Mouse (Mus musculus) T-helper 17 cell (primary cell): ENCODE data around the gene Spock1.

Experiments
- in situ Hi-C, 2 experiments: fragments of 300-600 bp; cut with MboI, MseI; formaldehyde crosslinking; loops; 1 replicate in 1 of 2; 2 replicates in 1 of 2; pipeline ENCODE4 v1.15.1; 2025; ENCODE audit warnings: high pct_unique_total_duplicates in 2 of 2

Spock1 gene

DNA sequence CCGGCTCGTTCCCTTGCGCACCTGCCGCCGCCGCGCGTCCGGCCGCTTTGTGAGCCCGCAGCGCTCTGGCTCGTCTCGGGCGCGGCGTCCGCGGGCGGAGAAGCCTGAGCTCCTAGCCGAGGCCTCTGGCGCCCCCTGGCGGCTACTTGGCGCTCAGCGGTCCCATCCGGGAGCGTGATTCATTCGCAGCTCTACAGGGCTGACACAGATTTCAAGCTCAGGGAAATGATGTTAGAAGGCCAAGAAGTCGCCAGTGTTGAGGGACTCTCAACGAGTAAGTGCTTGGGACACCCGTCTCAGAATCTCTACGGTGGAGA is at the start of gene Spock1:
Gene Spock1, minus strand, starts transcription at position 67 of the 317 bp plus-strand sequence.
- in situ Hi-C loops = no loop called here

DNA sequence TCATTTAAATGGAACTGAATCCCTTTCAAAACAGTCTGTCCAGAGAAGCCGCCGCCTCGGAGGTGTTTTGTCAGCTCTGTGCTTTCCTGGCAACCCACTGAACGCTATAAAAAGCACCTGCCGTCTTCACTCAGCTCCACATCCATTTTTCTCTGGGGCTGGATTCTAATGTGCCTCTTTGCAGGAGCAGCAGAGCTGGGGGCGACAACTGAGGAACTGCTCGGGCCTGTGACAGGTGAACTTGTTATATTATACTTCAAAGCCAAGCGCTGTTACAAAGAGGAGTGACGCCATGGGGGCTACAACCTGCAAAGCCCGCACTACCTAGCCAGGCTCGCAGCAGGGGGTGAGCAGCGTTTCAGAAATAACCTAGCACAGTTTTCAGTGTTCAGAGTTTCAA is 42.0 kb upstream of the Spock1 start:
- in situ Hi-C loops = no loop called here

DNA sequence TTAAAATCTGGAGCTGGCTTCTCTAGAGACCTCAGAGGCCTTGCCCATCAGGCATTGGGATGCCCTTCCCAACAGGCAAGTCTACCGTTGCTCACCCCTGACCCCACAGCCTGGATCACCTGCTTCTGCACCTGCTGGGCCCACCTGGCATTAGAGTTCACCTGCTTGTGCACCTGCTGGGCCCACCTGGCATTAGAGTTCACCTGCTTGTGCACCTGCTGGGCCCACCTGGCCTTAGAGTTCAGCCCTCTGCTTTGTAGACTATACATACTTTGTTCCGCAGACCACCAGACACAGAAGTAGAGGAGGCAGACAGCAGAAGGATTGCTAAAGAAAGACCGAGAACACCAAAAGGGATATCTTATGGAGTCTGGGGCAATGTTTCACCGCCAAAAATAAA is 41.4 kb upstream of the Spock1 start:
- in situ Hi-C loops = no loop called here

DNA sequence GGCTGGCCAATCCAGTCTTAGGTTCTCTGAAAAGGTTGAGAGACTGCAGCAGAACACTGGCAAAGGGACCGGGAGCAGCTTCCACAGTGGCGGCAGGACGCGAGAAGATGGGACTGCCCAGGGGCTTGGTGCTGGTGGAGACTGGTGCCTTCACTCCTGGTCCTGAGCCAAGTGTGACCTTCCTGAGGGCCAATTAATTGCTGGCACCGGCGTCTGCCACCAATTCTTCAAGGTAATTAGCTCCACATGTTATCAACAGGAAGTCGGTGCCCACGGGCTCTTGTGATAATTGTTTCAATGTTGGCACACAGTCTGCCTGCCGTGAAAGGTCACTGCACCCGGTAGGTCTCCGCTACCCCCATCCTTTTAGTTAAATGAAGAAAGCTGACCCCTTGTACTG is 37.1 kb upstream of the Spock1 start:
- in situ Hi-C loops = no loop called here

DNA sequence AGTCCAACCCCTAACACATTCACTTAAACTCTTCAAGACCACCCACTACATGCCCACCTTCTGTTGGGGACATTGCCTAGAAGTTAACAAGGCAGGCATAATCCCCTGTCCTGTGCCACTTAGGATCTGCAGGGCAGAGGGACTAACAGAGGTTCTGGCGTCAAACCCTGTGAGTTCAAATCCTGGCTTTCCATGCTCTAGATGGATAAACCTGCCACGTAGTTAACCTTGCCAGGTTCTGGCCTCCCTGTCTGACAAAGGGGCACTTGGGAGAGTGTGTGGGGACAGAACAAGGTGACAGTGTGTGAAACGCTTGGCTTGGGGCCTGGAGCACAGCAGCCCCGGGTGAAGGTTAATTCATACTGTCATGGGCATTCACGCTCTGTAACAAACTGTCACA is 36.3 kb upstream of the Spock1 start:
- in situ Hi-C loops = no loop called here

DNA sequence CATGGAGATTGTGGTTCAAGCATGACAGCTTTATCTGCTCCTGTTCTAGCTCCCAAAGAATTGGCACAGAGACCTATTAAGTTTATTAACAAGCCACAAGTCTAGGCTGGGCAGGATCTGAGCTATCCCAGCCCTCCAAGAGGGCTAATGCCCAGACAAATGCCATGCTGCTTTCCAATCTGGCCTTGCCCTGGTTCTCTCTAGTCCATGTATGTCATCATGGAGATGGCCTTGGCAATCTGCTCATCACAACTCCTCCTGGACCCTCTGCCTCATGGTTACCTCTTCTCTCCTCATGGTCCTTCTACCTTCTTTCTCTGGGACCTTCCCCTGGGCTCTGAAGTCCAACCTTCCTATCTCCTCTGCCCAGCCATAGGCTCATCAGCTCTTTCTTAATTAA is 35.8 kb upstream of the Spock1 start:
- in situ Hi-C loops = no loop called here

DNA sequence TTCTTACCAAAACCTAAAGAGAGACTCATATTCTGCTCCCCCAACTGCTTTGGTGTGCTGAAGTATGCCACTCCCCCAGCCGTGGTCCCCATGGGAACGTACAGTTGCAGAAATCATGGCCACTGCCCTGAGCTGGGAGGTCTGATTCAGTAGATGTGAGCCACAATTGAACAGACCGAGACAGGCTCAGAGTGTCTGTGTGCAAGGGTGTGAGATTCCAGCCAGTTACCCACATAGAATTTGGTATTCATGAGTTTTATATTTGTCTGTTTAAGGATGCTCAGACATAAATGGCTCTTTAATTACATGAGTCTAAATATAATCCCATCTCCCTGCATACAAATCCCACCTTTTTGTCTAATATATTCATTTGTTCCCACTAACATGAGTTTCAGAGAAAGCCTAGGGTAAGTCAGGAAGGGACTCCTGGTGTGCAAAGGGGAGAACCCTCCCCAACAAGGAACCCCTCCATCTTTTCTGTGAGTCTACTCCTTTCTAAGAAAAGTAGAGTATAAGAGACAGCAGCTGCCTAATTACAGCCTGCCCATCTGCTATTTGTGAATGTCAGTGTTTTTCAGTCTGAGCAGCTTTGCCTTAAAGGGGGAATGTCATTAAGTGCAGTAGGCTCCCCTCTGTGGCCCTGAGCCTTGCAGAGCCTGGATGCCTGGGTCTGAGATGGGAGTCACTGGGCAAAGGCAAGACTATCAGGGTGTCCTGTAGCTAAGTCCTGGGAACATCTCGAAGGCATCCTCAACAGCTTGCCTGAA is 29.5 kb upstream of the Spock1 start:
- in situ Hi-C loops = no loop called here

DNA sequence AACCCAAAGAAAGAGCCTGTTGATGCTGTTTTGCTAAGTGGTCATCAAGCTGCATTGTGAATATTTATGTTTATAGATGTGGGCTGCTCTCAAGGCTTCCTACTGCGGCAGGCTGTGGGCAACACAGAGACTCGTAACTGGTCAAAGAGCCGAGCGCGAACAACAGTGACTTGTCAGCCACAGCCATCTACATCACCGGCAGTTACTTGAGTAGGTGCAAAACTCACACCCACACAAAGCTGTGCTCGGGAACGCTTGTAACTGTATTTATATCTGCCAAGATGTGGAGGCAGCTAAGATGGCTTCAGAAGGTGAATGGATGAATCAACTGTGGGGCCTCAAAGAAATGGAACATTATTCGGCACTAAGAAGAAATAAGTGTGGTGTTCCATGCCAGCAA is 23.9 kb upstream of the Spock1 start:
- in situ Hi-C loops = no loop called here

DNA sequence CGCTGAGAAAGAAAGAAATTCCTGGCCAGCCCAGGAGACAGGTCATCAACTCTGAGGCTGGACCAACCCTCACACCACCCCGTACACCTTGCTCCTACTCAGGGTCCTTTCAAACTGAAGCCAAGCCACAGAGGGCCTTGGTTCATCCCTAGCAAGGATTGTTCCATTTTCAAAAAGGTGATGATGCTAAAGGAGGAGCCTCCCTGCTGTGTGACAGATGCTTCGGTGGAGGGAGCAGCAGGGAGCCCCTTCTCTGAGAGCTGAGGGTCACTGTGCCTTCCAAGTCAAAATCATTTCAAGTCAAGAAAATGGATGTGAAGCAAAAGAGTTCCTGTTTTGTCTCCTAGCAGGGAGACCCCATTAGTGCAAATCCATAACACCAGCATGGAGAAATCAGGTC is 23.2 kb upstream of the Spock1 start:
- in situ Hi-C loops = no loop called here

DNA sequence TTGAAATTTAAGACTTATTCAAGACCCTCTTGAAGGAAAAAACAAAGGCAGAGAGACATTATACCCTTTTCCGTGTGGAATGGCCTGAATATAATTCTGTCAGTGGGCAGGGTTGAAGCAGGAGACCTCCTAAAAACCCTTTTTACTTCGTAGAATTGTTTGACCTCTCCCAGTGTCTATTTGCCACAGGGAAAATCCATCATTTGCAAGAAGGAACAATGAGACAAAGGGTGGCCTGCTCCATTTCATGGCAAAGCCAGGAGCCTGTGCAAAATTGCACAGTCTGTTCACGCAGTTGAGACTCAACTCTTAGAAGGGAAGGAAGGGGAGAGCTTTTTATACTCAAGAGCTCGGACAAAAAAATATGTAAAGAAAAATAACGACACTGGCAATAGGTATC is 22.6 kb upstream of the Spock1 start:
- in situ Hi-C loops = no loop called here

DNA sequence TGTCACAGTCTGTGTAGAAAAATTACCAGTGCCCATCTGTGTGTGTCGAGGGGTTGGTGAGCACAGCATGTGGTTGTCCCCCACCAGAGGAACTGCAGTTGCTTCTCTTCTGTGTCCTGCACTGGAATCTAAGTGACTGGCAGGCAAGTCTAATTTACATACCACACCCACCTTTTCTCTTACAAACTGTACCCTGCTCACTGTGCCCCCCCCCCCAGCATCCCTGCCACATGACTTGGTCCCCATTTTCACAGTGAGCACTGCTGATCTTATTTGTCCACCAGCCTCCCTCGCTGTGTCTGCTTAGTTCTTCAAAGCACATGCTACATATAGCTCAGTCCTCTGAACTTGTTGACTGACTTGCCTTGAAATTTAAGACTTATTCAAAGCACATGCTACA is 22.2 kb upstream of the Spock1 start:
- in situ Hi-C loops = no loop called here

DNA sequence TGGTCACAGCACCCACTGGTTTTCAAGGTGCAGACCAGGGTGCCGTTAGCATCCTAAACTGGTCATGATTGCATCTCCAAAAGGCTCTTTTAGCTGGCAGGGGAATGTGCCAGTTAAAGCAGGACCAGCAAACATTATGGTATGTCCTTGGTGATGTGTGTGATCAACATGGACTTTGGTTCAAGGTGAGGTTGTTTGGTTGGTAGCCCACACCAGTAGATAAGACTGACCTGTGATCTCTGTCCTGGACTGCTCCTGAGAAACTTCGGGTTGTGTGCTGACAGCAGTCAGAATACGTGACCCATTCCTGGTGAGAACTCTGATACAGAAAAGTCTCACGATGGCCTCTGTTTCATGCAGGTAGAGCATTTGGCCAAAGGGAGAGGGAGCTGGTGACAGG is 11.8 kb upstream of the Spock1 start:
- in situ Hi-C loops = no loop called here

DNA sequence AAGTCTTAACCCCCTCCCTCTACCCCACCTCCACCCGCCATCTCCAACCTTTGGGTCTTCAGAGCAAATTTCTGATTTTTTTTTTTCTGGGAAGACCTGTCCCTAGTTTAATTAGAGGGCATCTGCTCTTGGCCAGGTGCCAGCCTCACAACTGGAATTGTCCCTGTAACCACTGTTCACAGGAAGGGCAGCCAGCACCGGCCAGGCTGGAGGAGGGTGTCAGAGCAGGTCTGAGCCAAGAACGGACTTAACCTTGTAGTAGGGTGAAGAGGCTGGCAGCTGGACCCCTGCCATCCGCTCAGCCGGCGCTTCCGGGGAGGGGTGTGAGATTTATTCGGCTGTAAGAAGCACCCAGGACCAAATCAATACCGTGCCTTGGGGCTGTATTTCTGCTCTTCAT is 3.0 kb upstream of the Spock1 start:
- in situ Hi-C loops = no loop called here

DNA sequence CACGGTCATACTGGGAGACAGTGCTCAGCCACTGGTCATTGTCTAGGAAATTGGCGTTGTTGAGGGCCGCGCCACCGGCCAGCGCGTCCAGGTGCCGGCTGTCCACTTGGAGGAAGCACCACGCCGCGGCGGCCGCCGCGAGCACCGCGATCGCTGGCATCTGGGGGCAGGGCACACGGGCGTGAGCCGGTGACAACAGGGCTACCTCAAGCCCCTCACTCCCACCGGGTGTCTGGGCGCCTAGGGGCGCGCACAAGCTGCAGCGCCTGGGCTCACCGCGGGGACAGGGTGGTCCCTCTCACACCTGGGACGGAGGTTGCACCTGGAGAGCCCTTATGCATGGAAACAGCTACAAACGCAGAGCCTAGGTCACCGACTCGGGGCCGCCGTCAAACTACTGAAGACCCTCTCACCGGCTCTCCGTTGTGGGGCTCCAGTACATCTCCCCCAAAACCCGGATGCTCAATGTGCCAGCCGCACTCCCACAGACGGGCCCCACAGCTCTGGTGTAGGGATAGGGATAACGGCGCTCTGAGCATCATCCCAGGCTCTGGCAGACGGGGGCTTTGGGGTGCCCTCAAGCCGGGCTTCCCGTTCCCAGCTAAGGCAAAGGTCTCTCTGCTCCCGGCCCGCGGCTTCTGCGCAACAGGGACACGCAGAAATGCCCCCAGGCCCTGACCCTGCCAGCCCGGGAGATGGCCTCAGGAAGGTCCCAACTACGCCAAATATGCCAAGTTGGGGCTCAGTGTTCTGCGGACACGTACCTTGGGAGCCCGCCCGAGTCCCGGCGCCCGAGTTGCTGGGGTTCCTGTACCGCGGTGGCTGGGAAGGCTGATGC is 485 bp downstream of the Spock1 start:
- in situ Hi-C loops = no loop called here

DNA sequence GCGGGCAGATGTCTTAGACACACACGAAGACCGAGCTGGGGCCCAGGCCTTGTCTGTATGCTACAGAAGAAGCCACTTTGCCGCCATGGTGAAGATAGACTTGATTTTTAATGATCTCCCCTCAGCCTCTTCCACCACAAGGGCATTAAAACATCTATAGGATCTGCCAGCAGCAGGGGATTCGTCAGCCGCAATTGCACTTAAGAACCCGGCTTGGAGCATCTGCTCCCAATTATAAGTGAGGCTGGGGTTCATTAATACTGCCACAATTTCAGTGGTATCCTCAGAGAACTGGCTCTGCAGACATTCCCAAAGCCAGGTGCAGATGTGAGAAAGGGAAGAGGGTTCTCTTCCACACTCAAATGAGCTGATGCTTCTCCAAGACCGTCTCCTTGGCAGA is 13.5 kb downstream of the Spock1 start:
- in situ Hi-C loops = loop anchor here in 1 of 2 experiments (10.0 kb wide), 1 partner anchor 1280 kb away; no protein-coding TSS in a partner anchor

DNA sequence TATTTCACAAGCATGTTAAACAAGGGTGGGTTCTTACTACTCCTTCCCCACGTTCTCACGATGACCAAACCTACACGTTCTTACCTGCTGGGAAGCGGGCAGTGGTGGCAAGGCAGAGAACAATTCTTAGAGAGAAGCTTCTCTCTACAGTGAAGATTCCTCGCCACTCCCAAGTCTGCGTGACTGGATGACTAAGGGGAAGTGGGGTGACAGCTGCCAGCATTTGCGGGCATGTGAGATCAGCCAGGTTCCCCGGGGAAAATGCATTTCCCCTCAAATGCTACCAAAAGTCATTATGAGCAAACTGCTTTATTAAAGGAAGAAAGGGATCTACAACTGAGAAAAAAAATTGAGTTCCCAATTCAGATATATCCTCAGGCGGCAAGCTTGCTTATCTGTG is 18.4 kb downstream of the Spock1 start:
- in situ Hi-C loops = loop anchor here in 1 of 2 experiments (10.0 kb wide), 1 partner anchor 1285 kb away; no protein-coding TSS in a partner anchor

DNA sequence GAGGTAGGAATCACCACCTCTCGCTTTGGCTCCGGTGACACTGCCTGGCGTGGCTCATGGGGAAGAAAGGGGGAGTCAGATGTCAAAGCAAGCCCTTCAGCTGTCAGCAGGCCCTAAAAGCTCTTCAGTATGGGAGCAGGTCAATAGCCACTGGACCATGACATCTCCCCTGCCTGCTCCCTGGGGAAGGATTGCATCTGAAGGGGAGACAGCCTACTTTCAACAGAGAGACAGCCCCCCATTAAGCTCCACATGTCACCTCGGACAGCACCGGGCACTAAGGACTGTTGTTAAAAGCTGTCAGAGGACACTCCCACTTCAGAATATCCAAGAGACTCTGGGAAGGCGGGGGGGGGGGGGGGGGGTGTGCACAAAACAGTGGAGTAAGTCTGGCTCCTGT is 19.1 kb downstream of the Spock1 start:
- in situ Hi-C loops = no loop called here

DNA sequence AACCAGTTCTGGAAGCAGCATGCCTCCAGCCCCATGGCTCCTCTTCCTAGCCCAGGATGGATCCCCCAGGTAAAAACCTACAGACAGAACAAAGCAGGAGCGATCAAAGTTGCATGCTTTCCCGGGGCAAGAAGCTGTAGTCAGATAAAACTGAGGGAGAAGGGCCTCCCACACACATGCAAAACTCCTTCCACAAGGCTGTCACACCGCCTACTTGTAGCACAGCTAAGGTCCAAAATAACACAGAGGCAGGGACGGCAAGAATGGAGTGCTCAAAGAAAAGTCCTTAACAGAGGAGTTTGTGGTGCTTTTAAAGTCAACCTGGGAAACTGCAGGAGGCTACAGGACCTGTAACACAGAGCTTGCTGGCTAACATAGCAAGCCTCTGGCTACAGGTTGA is 28.3 kb downstream of the Spock1 start:
- in situ Hi-C loops = no loop called here

DNA sequence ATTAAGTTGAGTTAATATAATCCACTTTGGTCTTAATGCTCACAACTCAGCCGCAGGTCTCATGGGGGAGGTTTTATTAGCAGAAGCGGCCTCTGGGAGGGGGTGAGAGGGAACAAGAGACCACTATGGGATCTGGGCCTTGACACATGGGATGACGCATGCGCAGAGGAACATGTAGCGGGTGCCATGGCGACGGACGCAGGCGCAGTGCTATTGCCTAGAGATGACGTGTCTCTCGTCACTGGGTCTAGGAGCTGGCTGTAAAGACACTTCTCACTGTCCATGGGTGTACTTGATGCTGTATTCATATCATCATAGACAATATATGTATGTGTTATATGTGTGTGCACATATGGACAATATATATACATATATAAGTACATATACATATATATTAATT is 29.3 kb downstream of the Spock1 start:
- in situ Hi-C loops = no loop called here

DNA sequence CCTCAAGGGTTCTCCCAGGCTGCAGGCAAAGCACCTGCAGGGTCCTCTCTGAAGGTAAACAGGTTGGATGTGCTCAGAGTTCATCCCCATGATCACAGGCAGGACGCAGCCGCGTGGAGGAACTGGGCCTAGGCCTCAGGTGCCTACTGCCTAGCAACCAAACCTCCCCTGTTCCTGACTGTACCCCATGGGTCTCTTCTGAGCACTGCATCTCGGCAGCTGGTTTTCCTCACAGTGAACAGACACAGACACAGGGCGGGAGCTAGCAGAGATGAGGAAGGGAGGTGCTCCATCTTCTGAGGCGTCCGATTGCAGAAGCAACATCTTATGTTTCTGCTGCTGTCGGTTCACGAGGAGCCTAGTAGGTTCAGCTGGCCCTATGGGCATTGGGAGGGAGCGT is 30.4 kb downstream of the Spock1 start:
- in situ Hi-C loops = no loop called here

DNA sequence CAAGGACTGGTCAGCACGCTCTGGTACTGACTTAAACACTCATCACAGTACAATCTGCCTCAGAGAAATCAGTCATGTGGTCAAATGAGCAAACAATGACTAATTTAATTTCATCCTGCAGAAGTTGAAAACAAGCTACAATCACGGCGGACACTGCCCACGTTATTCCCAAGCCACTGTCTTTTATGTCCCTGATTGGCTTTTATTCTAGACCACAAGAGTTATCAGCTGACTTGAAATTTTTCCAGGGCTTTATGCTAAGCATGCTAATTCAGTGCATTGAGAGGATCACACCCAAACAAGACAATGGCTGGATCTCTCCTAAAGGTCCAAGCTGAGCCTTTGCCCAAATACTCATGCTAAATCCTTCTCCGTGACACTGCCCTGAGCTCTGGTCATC is 31.2 kb downstream of the Spock1 start:
- in situ Hi-C loops = no loop called here

DNA sequence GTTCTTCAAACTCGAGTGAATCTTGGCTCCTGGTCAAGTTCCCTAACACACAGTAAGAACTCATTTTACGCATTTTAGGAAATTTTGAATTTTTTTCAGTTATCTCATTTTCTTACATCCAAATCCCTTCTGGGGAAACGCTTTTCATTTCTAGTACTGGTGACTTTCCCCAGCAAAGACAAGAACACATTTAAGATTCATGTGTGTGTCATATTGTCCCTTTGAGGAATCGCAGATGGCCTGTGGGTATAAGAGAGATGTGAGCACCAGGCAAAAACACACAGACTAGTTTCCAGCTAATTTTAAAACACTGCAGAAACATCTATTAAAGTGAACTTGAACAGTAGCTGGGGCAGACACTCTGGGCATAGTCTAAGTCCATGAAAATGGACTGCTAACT is 38.1 kb downstream of the Spock1 start:
- in situ Hi-C loops = no loop called here

DNA sequence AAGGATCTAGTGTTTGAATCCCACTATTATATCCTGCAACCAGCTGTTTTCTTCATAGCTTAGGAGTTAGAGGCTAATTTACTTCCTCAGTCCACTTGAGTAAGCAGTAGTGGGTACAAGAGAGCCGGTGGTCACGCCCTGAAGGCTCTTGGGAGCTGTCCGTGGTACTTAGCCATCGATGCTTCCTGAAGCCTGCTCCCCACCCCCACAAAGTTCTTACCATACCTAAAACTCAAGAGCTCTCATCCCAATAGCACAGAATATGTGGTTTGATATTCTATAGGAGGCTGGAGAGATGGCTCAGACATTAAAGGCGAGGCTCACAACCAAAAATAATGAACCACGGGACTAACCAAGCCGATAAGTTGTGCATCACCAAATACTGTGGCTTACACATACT is 40.5 kb downstream of the Spock1 start:
- in situ Hi-C loops = no loop called here
